8 mouse cellular contexts compared by ENCODE assay signal in genomic region chr5:131427734-131428413, GRCm38 (mm10).
DNase-seq lines count a peak whose midpoint lies in the region; ATAC-seq and TF ChIP-seq lines count a peak whose summit lies in the region.

No protein-coding gene starts in this region.

- no peaks in the 10 kb centered on the region for H3K36me3 ChIP-seq in kidney, embryonic 16.5 days (ENCODE audit: insufficient read depth, low read length)
- no peaks in the 10 kb centered on the region for H3K36me3 ChIP-seq in midbrain, postnatal 0 days (ENCODE audit: insufficient read depth, low read length)

- H3K9me3 ChIP-seq in kidney, embryonic 16.5 days (ENCODE audit: low read length), result no peaks in the 10 kb centered on the region
- no peaks in the 10 kb centered on the region for H3K9me3 ChIP-seq in midbrain, postnatal 0 days (ENCODE audit: low read length)

- no peak for ATAC-seq in kidney, embryonic 16.5 days (ENCODE audit: low FRiP score, low TSS enrichment)
- ATAC-seq in midbrain, postnatal 0 days (ENCODE audit: low FRiP score), result peak; percentile 31; the same call in 1 of the 2 replicates

- WGBS in kidney, embryonic 16.5 days, result 39% methylated on average over 11 of the region's 11 CpGs
- WGBS in midbrain, postnatal 0 days, result 32% methylated on average over 11 of the region's 11 CpGs

- no peak overlapping the region for H3K27ac ChIP-seq in kidney, embryonic 16.5 days (ENCODE audit: low read length)
- no peak overlapping the region for H3K27ac ChIP-seq in midbrain, postnatal 0 days (ENCODE audit: low read depth, low read length)

- no peak overlapping the region for H3K9ac ChIP-seq in kidney, embryonic 16.5 days (replicated peaks; ENCODE audit: low read length)
- H3K9ac ChIP-seq in midbrain, postnatal 0 days (replicated peaks; ENCODE audit: low read length, poor library complexity, severe bottlenecking), result no peak overlapping the region

- H3K4me1 ChIP-seq in kidney, embryonic 16.5 days (ENCODE audit: insufficient read depth, low read length), result no peaks in the 10 kb centered on the region
- H3K4me1 ChIP-seq in midbrain, postnatal 0 days (ENCODE audit: insufficient read depth, low read length), result no peaks in the 10 kb centered on the region

- intact Hi-C loops in gastrocnemius, postnatal 36 days (cut with DNase I), result loop anchor here (1.0 to 2.0 kb wide), 3 partner anchors 272 to 565 kb away; no protein-coding TSS in a partner anchor

- no peak overlapping the region for H3K4me3 ChIP-seq in kidney, embryonic 16.5 days (ENCODE audit: low read length)
- H3K4me3 ChIP-seq in midbrain, postnatal 0 days (ENCODE audit: low read depth, low read length), result no peak overlapping the region

- no peak overlapping the region for H3K4me2 ChIP-seq in kidney, embryonic 16.5 days (replicated peaks; ENCODE audit: low read depth, low read length)
- no peak overlapping the region for H3K4me2 ChIP-seq in midbrain, postnatal 0 days (ENCODE audit: low read depth, low read length, poor library complexity, severe bottlenecking)

- TF ChIP-seq CTCF in midbrain, postnatal 0 days (IDR thresholded peaks at IDR 0.05), result peak; percentile 87

- peak; percentile 65 for DNase-seq in kidney, adult 18-20 months
- peak; percentile 72 to 74 for DNase-seq in adrenal gland, adult 18-20 months (ENCODE audit: low spot score in 2 of 2)
- DNase-seq in cerebellum, postnatal 4 days (ENCODE audit: low spot score in 2 of 2), result peak; percentile 72 to 82
- peak; percentile 65 to 66 for DNase-seq in gastrocnemius, postnatal 36 days
- DNase-seq in left cerebral cortex, adult 18-20 months (ENCODE audit: low spot score in 2 of 2), result peak; percentile 81 to 84
- DNase-seq in midbrain, postnatal 0 days (ENCODE audit: low spot score), result peak; percentile 83
- DNase-seq in thymus, postnatal 4 days, result peak; percentile 74

- 0 out of 2 replicates have a peak, but pooled peaks cover 4% of the 10 kb centered on the region for H3K27me3 ChIP-seq in kidney, embryonic 16.5 days (ENCODE audit: insufficient read depth, low read length)
- H3K27me3 ChIP-seq in midbrain, postnatal 0 days (ENCODE audit: insufficient read depth, low read length), result no peaks in the 10 kb centered on the region
